Mouse (Mus musculus): ENCODE measurements at regions not wholly inside any gene's neighbourhood (a gene's known extent, or its start where the extent isn't known, plus 50 kb on each side); places are given as distances from the start of the nearest gene placed in this dataset.

DNA sequence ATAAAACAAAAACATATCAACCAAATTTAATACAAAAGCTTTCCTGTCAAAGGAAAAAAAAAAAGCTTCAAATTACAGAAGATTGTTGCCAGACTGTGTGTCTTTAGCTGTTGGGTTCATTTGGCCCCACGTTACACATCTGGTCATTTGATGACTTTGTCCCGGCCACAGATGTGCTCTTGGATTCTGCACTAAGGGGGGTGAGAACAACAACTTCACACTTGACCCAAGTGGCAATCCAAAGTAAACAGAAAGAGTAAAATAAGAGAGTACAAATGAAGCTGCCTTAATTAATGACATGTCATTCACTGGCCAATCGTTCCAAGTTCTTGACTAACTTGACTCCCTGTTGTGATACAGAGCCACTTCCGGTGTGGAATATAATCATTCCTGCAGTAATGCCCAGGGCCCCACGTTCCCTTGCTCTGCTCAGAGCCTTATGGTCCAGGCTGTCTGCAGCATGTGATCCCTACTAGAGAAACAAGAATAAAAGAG, 91.8 kb upstream of the Lifr start:
- H3K4me1 ChIP-seq (ENCODE audit: control insufficient read depth, insufficient read depth, low read length), result no peaks in the 10 kb centered on the region
- H3K27ac ChIP-seq (ENCODE audit: insufficient read depth, low read depth, low read length), result no peak overlapping the region
- no peak for TF ChIP-seq POLR2A (IDR thresholded peaks at IDR 0.05; ENCODE audit: insufficient read depth, low read depth, low read length)
- TF ChIP-seq CTCF (IDR thresholded peaks at IDR 0.05; ENCODE audit: insufficient read depth, low read depth, low read length), result no peak
- 69% methylated on average over 5 of the region's 5 CpGs for WGBS
- H3K4me3 ChIP-seq (ENCODE audit: insufficient read depth, low read depth, low read length), result no peak overlapping the region

- TF ChIP-seq CTCF (IDR thresholded peaks at IDR 0.05; ENCODE audit: insufficient read depth, low read depth, low read length), result no peak
- TF ChIP-seq POLR2A (IDR thresholded peaks at IDR 0.05; ENCODE audit: insufficient read depth, low read depth, low read length), result no peak
- no peak overlapping the region for H3K27ac ChIP-seq (ENCODE audit: insufficient read depth, low read depth, low read length)
- no peaks in the 10 kb centered on the region for H3K4me1 ChIP-seq (ENCODE audit: control insufficient read depth, insufficient read depth, low read length)
- WGBS, result 81% methylated on average over 3 of the region's 3 CpGs
- no peak overlapping the region for H3K4me3 ChIP-seq (ENCODE audit: insufficient read depth, low read depth, low read length)
Measured at GRCm38 (mm10) chr15:6999667-7000066, 90.7 kb upstream of the Lifr start.

DNA sequence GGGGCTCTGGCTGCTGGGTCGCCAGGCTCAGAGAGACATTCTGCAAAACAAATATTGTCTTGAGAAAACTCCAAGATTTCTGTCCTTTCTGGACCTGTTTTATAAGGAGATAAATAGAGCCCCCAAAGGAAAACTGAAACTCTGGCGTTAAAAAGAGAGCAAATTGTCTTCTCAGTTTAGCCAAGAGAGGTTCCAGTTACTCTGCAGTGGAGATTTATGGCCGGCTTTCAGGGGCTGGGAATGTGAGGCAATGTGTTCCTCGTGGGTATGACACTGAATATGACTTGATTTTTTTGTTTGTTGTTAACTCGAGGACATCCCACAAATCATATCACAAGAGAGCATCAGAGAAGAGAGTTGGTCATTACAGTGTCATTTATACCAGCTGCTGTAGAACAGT, 88.2 kb upstream of the Lifr start:
- TF ChIP-seq POLR2A (IDR thresholded peaks at IDR 0.05; ENCODE audit: insufficient read depth, low read depth, low read length), result no peak
- TF ChIP-seq CTCF (IDR thresholded peaks at IDR 0.05; ENCODE audit: insufficient read depth, low read depth, low read length), result no peak
- Histone ChIP-seq H3K27ac (ENCODE audit: insufficient read depth, low read depth, low read length) (no peak overlapping the region), H3K4me1 (ENCODE audit: control insufficient read depth, insufficient read depth, low read length) (no peaks in the 10 kb centered on the region), H3K4me3 (ENCODE audit: insufficient read depth, low read depth, low read length) (no peak overlapping the region)
- WGBS, result 67% methylated on average over 5 of the region's 5 CpGs

- 80% methylated on average over 2 of the region's 2 CpGs for WGBS
- Histone ChIP-seq H3K27ac (ENCODE audit: insufficient read depth, low read depth, low read length) (no peak overlapping the region), H3K4me1 (ENCODE audit: control insufficient read depth, insufficient read depth, low read length) (no peaks in the 10 kb centered on the region), H3K4me3 (ENCODE audit: insufficient read depth, low read depth, low read length) (no peak overlapping the region)
- TF ChIP-seq POLR2A (IDR thresholded peaks at IDR 0.05; ENCODE audit: insufficient read depth, low read depth, low read length), result no peak
- TF ChIP-seq CTCF (IDR thresholded peaks at IDR 0.05; ENCODE audit: insufficient read depth, low read depth, low read length), result no peak
Measured at GRCm38 (mm10) chr15:7003311-7003710, 87.1 kb upstream of the Lifr start.

DNA sequence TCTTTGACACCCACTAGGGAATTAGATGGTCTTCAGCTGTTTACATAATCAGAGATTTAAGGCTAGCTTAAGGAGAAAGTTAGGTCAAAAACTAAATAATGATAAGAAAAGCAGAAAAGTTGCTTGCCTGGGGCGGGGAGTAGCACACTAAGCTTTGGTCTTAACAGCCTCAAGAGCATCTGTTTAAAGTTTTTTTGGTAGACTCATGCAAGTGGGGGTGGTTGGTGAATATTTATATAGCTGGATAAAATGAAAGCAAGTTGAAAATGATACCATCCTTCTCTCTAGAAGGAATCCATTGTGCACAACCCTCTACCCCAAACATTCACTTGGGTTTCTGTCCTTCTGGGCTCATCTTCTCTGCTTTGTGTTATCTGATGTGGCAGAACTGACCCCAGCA, 85.3 kb upstream of the Lifr start:
- no peak overlapping the region for H3K27ac ChIP-seq (ENCODE audit: insufficient read depth, low read depth, low read length)
- no peak overlapping the region for H3K4me3 ChIP-seq (ENCODE audit: insufficient read depth, low read depth, low read length)
- 94% methylated on average over 1 of the region's 1 CpGs for WGBS
- no peaks in the 10 kb centered on the region for H3K4me1 ChIP-seq (ENCODE audit: control insufficient read depth, insufficient read depth, low read length)
- TF ChIP-seq CTCF (IDR thresholded peaks at IDR 0.05; ENCODE audit: insufficient read depth, low read depth, low read length) (no peak), POLR2A (IDR thresholded peaks at IDR 0.05; ENCODE audit: insufficient read depth, low read depth, low read length) (no peak)

- H3K4me1 ChIP-seq (ENCODE audit: control insufficient read depth, insufficient read depth, low read length), result no peaks in the 10 kb centered on the region
- WGBS, result 92% methylated on average over 2 of the region's 2 CpGs
- H3K27ac ChIP-seq (ENCODE audit: insufficient read depth, low read depth, low read length), result no peak overlapping the region
- TF ChIP-seq POLR2A (IDR thresholded peaks at IDR 0.05; ENCODE audit: insufficient read depth, low read depth, low read length), result no peak
- no peak for TF ChIP-seq CTCF (IDR thresholded peaks at IDR 0.05; ENCODE audit: insufficient read depth, low read depth, low read length)
- no peak overlapping the region for H3K4me3 ChIP-seq (ENCODE audit: insufficient read depth, low read depth, low read length)
Measured at GRCm38 (mm10) chr15:7006271-7006670, 84.1 kb upstream of the Lifr start.

DNA sequence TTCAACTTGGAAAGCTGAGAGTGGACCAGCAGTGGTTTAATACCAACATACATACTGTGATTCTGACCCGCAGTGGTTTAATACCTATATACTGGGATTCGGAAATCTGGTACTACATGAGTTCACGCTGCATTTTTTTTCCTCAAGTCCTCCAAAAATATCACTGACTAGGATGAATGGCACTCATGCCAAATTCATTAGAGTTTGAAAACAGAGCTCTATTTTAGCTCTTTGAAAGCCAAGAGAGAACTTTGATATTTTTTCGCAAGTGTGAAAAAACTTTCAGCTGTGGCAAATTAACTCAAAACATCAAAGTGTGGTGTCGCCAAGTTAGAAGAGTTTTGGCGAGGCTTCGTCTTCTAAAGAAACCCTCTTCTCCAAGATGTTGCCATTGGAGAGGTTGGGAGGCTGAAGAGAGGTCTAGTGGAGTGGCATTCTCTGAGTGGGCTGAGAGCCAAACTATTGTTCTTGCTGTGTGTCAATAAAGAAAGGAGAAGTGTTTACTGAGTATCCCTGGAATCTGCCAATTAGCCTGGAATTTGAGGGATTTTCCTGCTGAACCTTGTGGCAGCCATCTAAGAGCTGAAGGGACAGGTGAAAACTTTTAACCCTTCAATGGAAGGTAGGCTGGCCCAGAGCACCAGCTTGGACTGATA, 81.6 kb upstream of the Lifr start:
- Histone ChIP-seq H3K4me3 (ENCODE audit: insufficient read depth, low read depth, low read length) (no peak overlapping the region), H3K4me1 (ENCODE audit: control insufficient read depth, insufficient read depth, low read length) (no peaks in the 10 kb centered on the region)
- WGBS, result 65% methylated on average over 7 of the region's 7 CpGs

GRCm38 (mm10) chr15:7010966-7011695, 79.3 kb upstream of the Lifr start:
- WGBS, result 91% methylated on average over 4 of the region's 4 CpGs
- Histone ChIP-seq H3K4me1 (ENCODE audit: control insufficient read depth, insufficient read depth, low read length) (no peaks in the 10 kb centered on the region), H3K27ac (ENCODE audit: insufficient read depth, low read depth, low read length) (no peak overlapping the region), H3K4me3 (ENCODE audit: insufficient read depth, low read depth, low read length) (no peak overlapping the region)
- TF ChIP-seq POLR2A (IDR thresholded peaks at IDR 0.05; ENCODE audit: insufficient read depth, low read depth, low read length) (no peak), CTCF (IDR thresholded peaks at IDR 0.05; ENCODE audit: insufficient read depth, low read depth, low read length) (no peak)

More for the DNA sequence above, 81.6 kb upstream of the Lifr start:
- TF ChIP-seq CTCF (IDR thresholded peaks at IDR 0.05; ENCODE audit: insufficient read depth, low read depth, low read length) (no peak), POLR2A (IDR thresholded peaks at IDR 0.05; ENCODE audit: insufficient read depth, low read depth, low read length) (no peak)
- H3K27ac ChIP-seq (ENCODE audit: insufficient read depth, low read depth, low read length), result no peak overlapping the region

GRCm38 (mm10) chr15:7011696-7012070, 78.7 kb upstream of the Lifr start:
- 89% methylated on average over 2 of the region's 2 CpGs for WGBS
- no peak for TF ChIP-seq POLR2A (IDR thresholded peaks at IDR 0.05; ENCODE audit: insufficient read depth, low read depth, low read length)
- no peak for TF ChIP-seq CTCF (IDR thresholded peaks at IDR 0.05; ENCODE audit: insufficient read depth, low read depth, low read length)
- no peak overlapping the region for H3K27ac ChIP-seq (ENCODE audit: insufficient read depth, low read depth, low read length)
- H3K4me3 ChIP-seq (ENCODE audit: insufficient read depth, low read depth, low read length), result no peak overlapping the region
- no peaks in the 10 kb centered on the region for H3K4me1 ChIP-seq (ENCODE audit: control insufficient read depth, insufficient read depth, low read length)

Measured in olfactory bulb, adult 2 months (tissue).